Mouse (Mus musculus): ENCODE results near the gene Olfr27.

The Olfr27 gene

GRCm38 (mm10) chr9:39127831-39128230, at the start of gene Olfr27:
Gene Olfr27, plus strand, starts transcription at chr9:39128131.
- DNase-seq (ENCODE audit: low read depth, low spot score) = no peak

- no peak for DNase-seq (ENCODE audit: low read depth, low spot score)
Observed at GRCm38 (mm10) chr9:39078787-39079186, 49.1 kb upstream of the Olfr27 start, which contains the start of gene Olfr938. Gene Olfr938, minus strand, starts transcription at chr9:39078887.

GRCm38 (mm10) chr9:39127326-39127725, 605 bp upstream of the Olfr27 start:
- peak; percentile 68 for DNase-seq (ENCODE audit: low read depth, low spot score)

- DNase-seq (ENCODE audit: low read depth, low spot score) = peak; percentile 72
Observed at GRCm38 (mm10) chr9:39152401-39152800, 24.5 kb downstream of the Olfr27 start.

GRCm38 (mm10) chr9:39166004-39166403, 38.1 kb downstream of the Olfr27 start, which contains the start of gene Olfr943:
Gene Olfr943, plus strand, starts transcription at chr9:39166304.
- no peak for DNase-seq (ENCODE audit: low read depth, low spot score)

All from R1 (cell line).